Mouse (Mus musculus) lung, embryonic 16.5 days (tissue): ENCODE measurements around the gene Rpp25. TPM values are rescaled to one million over a fixed set of nuclear protein-coding genes. Genes with fewer than 3 reads are reported as not detected.
A peak's percentile ranks its signal among the peaks of the same experiment; 100 is the strongest.

Experiments used
- ATAC-seq: fragments of 200-750 bp; cut with Nextera tagmentation; 2 replicates; pipeline ENCODE4 v1.8.0; 2017; ENCODE audit warnings: low read depth, mild to moderate bottlenecking, moderate library complexity
- H3K27ac ChIP-seq: fragments of 300-500 bp; sonication (generic); 2 replicates; pipeline ENCODE4 v1.5.1; 2014; ENCODE audit warnings: mild to moderate bottlenecking, control low read depth, low read length
- H3K27me3 ChIP-seq: fragments of 300-500 bp; sonication (generic); 2 replicates; pipeline ENCODE4 v1.6.1; 2014; ENCODE audit warnings: low read depth, low read length, mixed read lengths; ENCODE audit not compliant: control insufficient read depth, insufficient read depth
- H3K36me3 ChIP-seq: fragments of 300-500 bp; sonication (generic); 2 replicates; pipeline ENCODE4 v1.6.1; 2014; ENCODE audit warnings: low read length; ENCODE audit not compliant: control insufficient read depth, insufficient read depth
- H3K4me1 ChIP-seq: fragments of 300-500 bp; sonication (generic); replicated peaks from 2 replicates; pipeline ENCODE4 v1.6.1; 2014; ENCODE audit warnings: low read length, mixed read lengths; ENCODE audit not compliant: control insufficient read depth, insufficient read depth
- H3K4me2 ChIP-seq: fragments of 300-500 bp; sonication (generic); 2 replicates; pipeline ENCODE4 v1.6.1; 2014; ENCODE audit warnings: low read depth, low read length, control low read depth
- H3K4me3 ChIP-seq: fragments of 300-500 bp; sonication (generic); 2 replicates; pipeline ENCODE4 v1.5.1; 2014; ENCODE audit warnings: mild to moderate bottlenecking, low read length, control low read depth
- H3K9ac ChIP-seq: fragments of 300-500 bp; sonication (generic); 2 replicates; pipeline ENCODE4 v1.6.1; 2014; ENCODE audit warnings: low read length, control low read depth
- H3K9me3 ChIP-seq: fragments of 300-500 bp; sonication (generic); 2 replicates; pipeline ENCODE4 v1.6.1; 2016; ENCODE audit warnings: low read length; ENCODE audit not compliant: control insufficient read depth
- WGBS: fragments of 180-500 bp; shearing (Covaris S2); extraction: QIAGEN DNeasy Blood & Tissue Kit; methylation state at CpG from one replicate; pipeline ENCODE4 v1.1.7; 2014; 5-methylcytosine and 5-hydroxymethylcytosine counted together
- polyA plus RNA-seq: library from polyadenylated mRNA; unstranded; fragments of >200 nt; fragmentation: Nextera tagmentation; extraction: Ambion mirVana; gene quantifications from 2 replicates; pipeline ENCODE4 v1.2.1, GENCODE M21; 2015

Rpp25 gene
- polyA plus RNA-seq, 1 experiment from 2014 or later = 2.1 TPM

DNA sequence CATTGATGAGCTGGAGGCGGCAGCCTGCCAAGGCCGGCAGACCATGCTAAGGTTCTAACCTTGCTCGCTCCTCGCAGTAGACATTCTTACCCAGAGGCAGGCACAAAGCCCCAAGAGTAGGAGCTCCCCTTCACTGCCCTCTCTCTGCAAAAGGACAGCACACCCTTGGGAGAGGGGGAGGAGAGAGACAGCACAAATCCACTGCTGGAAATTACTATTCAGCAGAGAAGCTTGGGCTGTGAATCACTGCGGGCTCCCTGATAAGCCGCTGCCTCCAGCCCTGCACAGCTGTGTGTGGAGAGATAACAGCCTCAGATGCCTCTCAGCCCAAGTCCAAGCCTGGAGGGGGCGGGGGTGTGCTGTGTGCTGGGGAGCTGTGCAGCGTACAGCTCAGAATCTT lies 1.9 kb downstream of the Rpp25 start:
- no peak overlapping the region; the same call in 1 of the 2 replicates for H3K27ac ChIP-seq
- 2% methylated on average over 8 of the region's 8 CpGs for WGBS
- no peaks in the 10 kb centered on the region for H3K9me3 ChIP-seq
- no peak overlapping the region for H3K4me3 ChIP-seq
- H3K9ac ChIP-seq = no peak overlapping the region
- no peak overlapping the region for H3K4me2 ChIP-seq
- peak; percentile 75 for ATAC-seq
- H3K27me3 ChIP-seq = peaks cover 55% of the 10 kb centered on the region
- H3K4me1 ChIP-seq = peaks cover 17% of the 10 kb centered on the region
- H3K36me3 ChIP-seq = no peaks in the 10 kb centered on the region

DNA sequence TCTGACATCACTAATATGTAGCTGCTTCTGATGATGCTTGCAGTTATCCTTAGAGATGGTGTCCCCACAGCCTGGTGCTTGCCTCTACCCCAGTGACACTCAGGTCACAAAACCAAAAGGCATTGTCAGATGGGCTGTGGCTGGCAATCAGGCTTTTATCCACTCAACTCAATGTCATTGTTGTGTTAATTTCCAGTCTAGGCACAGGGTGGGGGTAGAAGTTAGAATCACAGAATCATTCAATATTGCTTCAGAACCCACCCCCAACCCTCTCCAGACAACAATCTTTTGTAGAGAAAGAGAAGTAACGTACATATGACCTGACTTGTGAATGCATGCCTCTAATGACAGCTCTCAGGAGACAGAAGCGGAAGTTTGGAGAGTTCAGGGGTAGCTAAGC lies 6.8 kb downstream of the Rpp25 start:
- Histone ChIP-seq H3K27ac (no peak overlapping the region), H3K9me3 (no peaks in the 10 kb centered on the region), H3K27me3 (peaks cover 7% of the 10 kb centered on the region), H3K9ac (no peak overlapping the region), H3K4me2 (no peak overlapping the region), H3K4me1 (peaks cover 3% of the 10 kb centered on the region; the same call in 1 of the 2 replicates), H3K36me3 (no peaks in the 10 kb centered on the region), H3K4me3 (no peak overlapping the region)
- ATAC-seq = no peak
- 66% methylated on average over 2 of the region's 2 CpGs for WGBS

DNA sequence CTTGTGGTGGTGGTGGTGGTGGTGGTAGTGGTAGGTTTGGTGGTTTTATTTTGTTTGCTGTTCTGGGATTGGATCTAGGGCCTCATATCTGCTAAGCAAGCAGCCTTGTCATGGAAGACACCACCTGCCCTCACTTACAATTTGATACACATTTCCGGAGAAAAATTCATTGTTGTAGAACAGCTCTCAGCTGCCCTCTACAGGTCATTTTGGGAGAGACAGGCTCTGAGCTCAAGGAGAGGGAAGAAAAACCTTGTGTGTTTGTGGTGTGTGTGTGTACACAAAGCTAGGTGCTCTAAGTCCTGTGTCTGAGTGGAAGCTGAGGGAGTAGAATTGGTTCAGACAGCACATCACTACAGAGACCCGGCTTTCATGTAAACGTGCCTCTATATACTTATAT lies 13.3 kb downstream of the Rpp25 start:
- H3K4me1 ChIP-seq = peaks cover 3% of the 10 kb centered on the region
- WGBS = 3% methylated on average over 3 of the region's 3 CpGs
- H3K27me3 ChIP-seq = no peaks in the 10 kb centered on the region
- no peak overlapping the region for H3K9ac ChIP-seq
- H3K9me3 ChIP-seq = no peaks in the 10 kb centered on the region
- no peak overlapping the region for H3K4me2 ChIP-seq
- no peak overlapping the region for H3K27ac ChIP-seq
- H3K36me3 ChIP-seq = no peaks in the 10 kb centered on the region
- no peak for ATAC-seq
- no peak overlapping the region for H3K4me3 ChIP-seq

DNA sequence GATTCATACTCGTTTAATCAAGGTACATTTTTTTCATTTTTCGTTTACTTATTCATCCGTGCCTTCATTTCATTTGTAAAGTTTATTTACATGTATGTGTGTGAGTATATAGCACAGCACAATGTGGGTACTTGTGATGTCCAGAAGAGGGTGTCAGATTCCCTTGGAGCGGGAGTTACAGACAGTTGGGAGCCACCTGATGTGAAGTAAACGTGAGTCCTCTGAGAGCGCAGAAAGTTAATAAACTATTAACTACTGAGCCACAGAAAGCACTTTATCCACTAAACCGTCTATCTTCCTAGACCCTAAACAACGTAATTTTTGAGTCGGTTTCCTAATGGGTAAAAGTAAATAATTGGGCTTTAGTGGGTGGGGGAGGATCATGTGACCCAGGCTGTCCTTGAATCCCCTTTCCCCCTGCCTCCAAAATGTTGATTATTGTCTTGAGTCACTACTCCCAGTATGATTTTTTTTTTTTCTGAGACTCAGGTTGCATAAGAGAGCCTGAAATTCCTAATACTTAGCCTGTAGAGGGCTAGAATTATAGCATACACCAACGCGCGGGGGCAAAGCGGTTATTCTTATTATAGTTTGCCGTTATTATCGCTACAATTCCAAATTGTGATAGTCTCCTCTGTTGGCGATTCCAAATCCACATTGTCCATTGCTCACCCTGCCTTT lies 16.7 kb downstream of the Rpp25 start:
- 19% methylated on average over 16 of the region's 16 CpGs for WGBS
- Histone ChIP-seq H3K4me3 (peak overlapping the region; percentile 93), H3K4me2 (peak overlapping the region; percentile 73), H3K27me3 (no peaks in the 10 kb centered on the region), H3K36me3 (no peaks in the 10 kb centered on the region), H3K9me3 (no peaks in the 10 kb centered on the region), H3K4me1 (peaks cover 11% of the 10 kb centered on the region), H3K27ac (peak overlapping the region; percentile 61), H3K9ac (peak overlapping the region; percentile 69)
- ATAC-seq = peak; percentile 70

DNA sequence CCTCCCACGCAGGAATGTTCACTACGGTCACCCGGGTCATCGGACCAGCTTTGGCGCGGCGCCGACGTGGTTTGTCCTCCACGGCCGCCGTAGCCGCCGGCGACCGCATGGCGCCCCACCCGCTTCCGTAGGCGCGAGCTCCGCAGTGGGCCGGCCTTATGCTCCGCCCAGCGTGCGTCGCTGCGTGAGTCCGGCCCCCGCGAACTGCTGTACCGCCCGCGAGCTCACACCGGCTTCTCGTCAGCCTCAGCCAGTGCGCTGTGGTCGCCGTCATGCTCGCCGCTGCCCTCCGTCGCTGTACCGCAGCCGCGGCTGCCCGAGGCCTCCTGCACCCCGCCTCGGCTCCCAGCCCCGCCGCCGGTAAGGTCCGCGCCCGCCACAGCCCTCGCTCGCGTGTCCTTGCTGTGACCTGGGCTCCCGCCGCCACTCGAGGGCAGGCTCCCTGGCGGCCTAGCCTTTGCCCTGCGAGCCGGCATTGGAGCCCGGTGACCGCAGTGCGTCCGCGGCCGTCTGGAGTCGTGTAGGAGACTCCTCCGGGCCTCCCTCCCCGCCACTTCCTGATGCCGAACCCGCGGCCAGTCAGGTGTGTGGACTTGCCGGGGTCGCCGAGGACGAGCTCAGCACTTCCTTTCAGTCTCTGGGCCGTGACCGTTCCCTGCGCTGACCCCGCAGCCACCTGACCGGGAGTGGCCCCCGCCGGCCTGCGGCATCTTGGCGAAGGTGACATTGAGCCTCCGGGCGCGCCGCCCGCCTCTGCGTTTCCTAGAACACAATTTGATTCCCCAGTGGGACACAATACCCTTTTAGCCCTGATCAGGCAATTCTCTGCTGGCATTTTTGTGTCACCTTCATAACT lies 17.5 kb downstream of the Rpp25 start, which contains the start of gene Cox5a:
TSS of gene Cox5a (plus strand) at position 219 of the 856 bp plus-strand sequence.
- under 1% methylated on average over 91 of the region's 95 CpGs for WGBS
- H3K27ac ChIP-seq = peak within 1 kb of the TSS; percentile 92
- H3K4me3 ChIP-seq = peak within 1 kb of the TSS; percentile 93
- H3K27me3 ChIP-seq = no peaks in the 10 kb centered on the region
- peaks cover 11% of the 10 kb centered on the region for H3K4me1 ChIP-seq
- no peaks in the 10 kb centered on the region for H3K36me3 ChIP-seq
- no peaks in the 10 kb centered on the region for H3K9me3 ChIP-seq
- H3K4me2 ChIP-seq = peak within 1 kb of the TSS; percentile 73
- peak within 1 kb of the TSS; percentile 92 for H3K9ac ChIP-seq
- peak; percentile 99 for ATAC-seq

DNA sequence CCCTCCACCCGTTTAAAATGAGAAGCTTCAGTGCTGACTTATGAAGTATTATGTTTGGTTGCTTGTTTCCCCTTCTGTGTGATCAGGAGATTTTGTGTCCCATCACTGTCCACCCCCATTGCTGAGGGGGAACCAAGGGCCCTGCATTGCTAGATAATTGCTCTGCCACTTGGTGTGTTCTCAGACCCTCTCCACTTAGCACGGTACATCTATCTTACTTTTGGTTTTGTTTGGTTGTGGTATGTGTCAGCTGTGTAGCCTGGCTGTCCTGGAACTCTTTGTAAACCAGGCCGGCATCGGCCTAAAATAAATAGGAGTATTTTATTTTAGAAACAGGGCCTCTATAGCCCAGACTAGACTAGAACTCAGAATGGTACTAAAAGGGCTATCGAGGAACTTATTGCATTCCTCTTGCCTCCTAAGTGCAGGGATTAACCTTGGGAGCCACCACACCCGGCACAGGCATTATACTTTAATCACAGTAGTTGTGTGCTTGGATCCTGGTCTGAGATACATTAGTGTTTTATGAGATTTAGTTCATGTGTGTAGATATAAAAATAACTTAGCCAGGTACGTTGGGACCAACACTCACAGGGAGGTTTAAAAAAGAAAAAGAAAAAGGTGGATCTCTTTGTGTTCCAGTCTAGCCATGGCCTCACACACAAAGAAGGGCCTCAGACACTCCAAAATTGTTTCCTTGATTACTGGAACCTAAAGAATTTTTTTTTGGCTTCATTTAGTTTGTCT lies 18.5 kb downstream of the Rpp25 start:
- 22% methylated on average over 7 of the region's 7 CpGs for WGBS
- no peak for ATAC-seq
- H3K9me3 ChIP-seq = no peaks in the 10 kb centered on the region
- H3K9ac ChIP-seq = peak overlapping the region; percentile 92
- H3K4me1 ChIP-seq = peaks cover 11% of the 10 kb centered on the region
- no peaks in the 10 kb centered on the region for H3K36me3 ChIP-seq
- H3K4me3 ChIP-seq = peak overlapping the region; percentile 93
- H3K4me2 ChIP-seq = peak overlapping the region; percentile 64
- H3K27me3 ChIP-seq = no peaks in the 10 kb centered on the region
- no peak overlapping the region for H3K27ac ChIP-seq

DNA sequence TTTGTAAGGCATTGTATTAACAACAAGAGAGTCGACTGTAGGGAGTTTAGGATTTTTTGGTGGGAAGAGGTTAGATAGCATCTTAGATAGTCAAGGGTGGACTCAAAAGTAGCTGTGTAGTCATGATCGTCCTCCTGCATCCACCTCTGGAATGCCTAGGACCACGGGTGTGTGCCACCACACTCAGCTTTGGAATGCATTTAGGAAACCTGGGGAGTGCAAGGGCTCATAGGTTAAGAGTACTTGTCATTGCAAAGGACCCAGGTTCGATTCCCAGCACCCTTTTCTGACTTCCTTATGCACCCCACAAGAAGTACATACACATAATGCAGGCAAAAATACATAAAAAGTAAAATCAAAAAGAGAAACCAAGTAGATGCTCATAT lies 19.0 kb downstream of the Rpp25 start:
- 60% methylated on average over 4 of the region's 4 CpGs for WGBS
- no peaks in the 10 kb centered on the region for H3K36me3 ChIP-seq
- no peak overlapping the region for H3K27ac ChIP-seq
- H3K27me3 ChIP-seq = no peaks in the 10 kb centered on the region
- H3K4me1 ChIP-seq = peaks cover 11% of the 10 kb centered on the region
- no peak overlapping the region for H3K9ac ChIP-seq
- ATAC-seq = no peak
- peak overlapping the region; percentile 64 for H3K4me2 ChIP-seq
- no peak overlapping the region for H3K4me3 ChIP-seq
- no peaks in the 10 kb centered on the region for H3K9me3 ChIP-seq

DNA sequence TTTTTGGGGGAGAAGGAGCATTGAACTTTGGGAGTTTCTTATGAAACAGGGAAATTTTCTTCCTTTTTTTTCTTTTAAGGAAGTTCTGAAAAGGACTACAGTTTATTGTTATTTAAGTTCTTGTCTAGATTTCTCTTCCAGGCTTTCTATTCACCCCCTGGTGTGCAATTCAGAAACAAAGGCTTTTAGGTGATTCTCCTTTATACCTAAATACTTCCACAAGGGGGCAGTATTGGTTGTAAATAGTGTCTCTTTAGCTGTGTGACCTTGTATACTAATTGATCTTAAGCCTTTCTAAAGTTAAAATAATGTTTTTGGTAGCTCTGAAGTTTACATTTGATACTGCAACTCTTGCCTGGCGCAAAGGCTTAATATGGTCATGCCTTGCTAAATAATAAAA lies 19.9 kb downstream of the Rpp25 start:
- H3K4me1 ChIP-seq = peaks cover 11% of the 10 kb centered on the region
- ATAC-seq = no peak
- H3K4me2 ChIP-seq = no peak overlapping the region
- no peaks in the 10 kb centered on the region for H3K36me3 ChIP-seq
- no peak overlapping the region for H3K9ac ChIP-seq
- no peaks in the 10 kb centered on the region for H3K9me3 ChIP-seq
- no peak overlapping the region for H3K27ac ChIP-seq
- no peaks in the 10 kb centered on the region for H3K27me3 ChIP-seq
- H3K4me3 ChIP-seq = no peak overlapping the region
- 87% methylated on average over 1 of the region's 1 CpGs for WGBS

DNA sequence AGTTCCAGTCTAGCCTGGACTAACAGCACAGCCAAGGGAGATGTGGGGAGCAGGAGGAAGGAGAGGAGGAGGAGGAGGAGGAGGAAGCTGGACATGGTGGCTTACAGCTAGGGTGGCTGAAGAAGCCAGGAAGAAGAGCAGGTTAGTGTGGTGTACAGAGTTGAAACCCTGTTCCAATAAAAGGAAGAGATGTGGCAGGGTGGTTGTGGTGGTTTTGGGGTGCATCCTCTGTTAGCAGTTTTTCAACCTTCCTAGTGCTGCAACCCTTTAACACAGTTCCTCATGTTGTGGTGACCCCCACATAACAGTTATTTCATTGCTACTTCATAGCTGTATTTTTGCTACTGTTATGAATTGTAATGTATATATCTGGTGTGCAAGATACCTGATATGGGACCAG lies 20.6 kb downstream of the Rpp25 start:
- no peaks in the 10 kb centered on the region for H3K9me3 ChIP-seq
- no peak overlapping the region for H3K27ac ChIP-seq
- no peak overlapping the region for H3K4me3 ChIP-seq
- no peak for ATAC-seq
- H3K36me3 ChIP-seq = no peaks in the 10 kb centered on the region
- no peak overlapping the region for H3K4me2 ChIP-seq
- peaks cover 11% of the 10 kb centered on the region for H3K4me1 ChIP-seq
- no peak overlapping the region for H3K9ac ChIP-seq
- H3K27me3 ChIP-seq = no peaks in the 10 kb centered on the region
